Mouse (Mus musculus) lung, adult 2 months (tissue): Measurements from ENCODE around the gene Tex264.

Source experiments
- CTCF ChIP-seq: fragments of 200-500 bp; IDR thresholded peaks from 2 replicates; pipeline ENCODE4 v1.5.1; 2011; ENCODE audit warnings: mild to moderate bottlenecking, low read length, control low read depth; ENCODE audit not compliant: insufficient read depth
- POLR2A ChIP-seq: fragments of 200-500 bp; IDR thresholded peaks from 2 replicates; pipeline ENCODE4 v1.6.1; 2011; ENCODE audit warnings: low read depth, mild to moderate bottlenecking, control low read depth, low read length, borderline replicate concordance; ENCODE audit errors: extremely low read depth

DNA sequence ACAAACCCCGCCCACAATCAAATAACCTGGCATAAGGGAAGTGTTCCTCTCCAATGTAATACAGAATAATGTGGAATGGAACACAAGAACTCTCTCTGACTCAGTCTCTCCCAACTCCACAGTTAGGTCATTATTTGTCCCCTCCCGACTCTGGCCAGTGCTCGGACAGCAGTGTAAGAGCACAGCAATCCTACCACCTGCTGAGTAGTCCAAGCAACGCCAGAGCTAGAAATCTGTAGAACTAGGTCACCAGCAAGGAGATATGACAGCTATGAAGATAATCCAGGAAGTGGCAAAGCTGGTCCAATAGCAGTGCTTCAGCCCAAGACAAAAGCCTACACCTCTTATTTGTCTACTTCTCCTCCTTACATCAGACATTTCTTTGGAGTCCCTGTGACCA is 9.2 kb downstream of the Tex264 start:
- TF ChIP-seq POLR2A (no peak), CTCF (no peak)
